Mouse (Mus musculus) stomach, postnatal 0 days (tissue): Measurements from ENCODE around the gene Prdx1. TPM values are rescaled to one million over a fixed set of nuclear protein-coding genes. Genes with fewer than 3 reads are reported as not detected.

Experiments
- ATAC-seq: fragments of 200-750 bp; cut with Nextera tagmentation; 2 replicates; pipeline ENCODE4 v1.8.0; 2017; ENCODE audit not compliant: low FRiP score, low TSS enrichment
- DNase-seq: peaks from one replicate; pipeline ENCODE4 v3.0.0-alpha.2; 2016; ENCODE audit warnings: low spot score
- H3K27ac ChIP-seq: fragments of 300-500 bp; sonication (generic); replicated peaks from 2 replicates; pipeline ENCODE4 v1.5.1; 2014; ENCODE audit warnings: mild to moderate bottlenecking, control low read depth
- H3K27me3 ChIP-seq: fragments of 300-500 bp; sonication (generic); 2 replicates; pipeline ENCODE4 v1.6.1; 2014; ENCODE audit warnings: low read length; ENCODE audit not compliant: control insufficient read depth, insufficient read depth
- H3K36me3 ChIP-seq: fragments of 300-500 bp; sonication (generic); 2 replicates; pipeline ENCODE4 v1.6.1; 2014; ENCODE audit warnings: low read length, mixed read lengths; ENCODE audit not compliant: control insufficient read depth, insufficient read depth
- H3K4me1 ChIP-seq: fragments of 300-500 bp; sonication (generic); replicated peaks from 2 replicates; pipeline ENCODE4 v1.6.1; 2014; ENCODE audit warnings: antibody characterized with exemption; ENCODE audit not compliant: control insufficient read depth, insufficient read depth
- H3K4me2 ChIP-seq: fragments of 300-500 bp; sonication (generic); replicated peaks from 2 replicates; pipeline ENCODE4 v1.6.1; 2014; ENCODE audit warnings: low read depth, mild to moderate bottlenecking, control low read depth, moderate library complexity
- H3K4me3 ChIP-seq: fragments of 300-500 bp; sonication (generic); 2 replicates; pipeline ENCODE4 v1.5.1; 2014; ENCODE audit warnings: low read depth, low read length, control low read depth
- H3K9ac ChIP-seq: fragments of 300-500 bp; sonication (generic); 2 replicates; pipeline ENCODE4 v1.6.1; 2014; ENCODE audit warnings: mild to moderate bottlenecking, low read length, control low read depth, mixed read lengths
- H3K9me3 ChIP-seq: fragments of 300-500 bp; sonication (generic); 2 replicates; pipeline ENCODE4 v1.6.1; 2016; ENCODE audit warnings: low read length; ENCODE audit not compliant: control insufficient read depth
- CTCF ChIP-seq: IDR thresholded peaks from 2 replicates; pipeline ENCODE4 v1.5.1; 2016; ENCODE audit warnings: antibody characterized with exemption, low read depth, mild to moderate bottlenecking, moderate library complexity
- EP300 ChIP-seq: optimal IDR thresholded peaks from 2 replicates; pipeline ENCODE3; 2016; ENCODE audit warnings: antibody characterized with exemption
- WGBS: fragments of 180-500 bp; shearing (Covaris S2); extraction: QIAGEN DNeasy Blood & Tissue Kit; methylation state at CpG from one replicate; pipeline ENCODE4 v1.1.7; 2014; 5-methylcytosine and 5-hydroxymethylcytosine counted together
- polyA plus RNA-seq: library from polyadenylated mRNA; unstranded; fragments of >200 nt; fragmentation: Nextera tagmentation; extraction: Ambion mirVana; gene quantifications from 2 replicates; pipeline ENCODE4 v1.2.1, GENCODE M21; 2015

Prdx1 gene
- polyA plus RNA-seq, 1 experiment from 2014 or later, result 2,021 TPM

GRCm38 (mm10) chr4:116731077-116731476 is 45.7 kb downstream of the Prdx1 start:
- no peak for DNase-seq
- H3K4me1 ChIP-seq, result no peaks in the 10 kb centered on the region
- H3K9me3 ChIP-seq, result no peaks in the 10 kb centered on the region
- H3K9ac ChIP-seq, result no peak overlapping the region
- H3K27me3 ChIP-seq, result no peaks in the 10 kb centered on the region
- no peak for TF ChIP-seq CTCF
- no peak for TF ChIP-seq EP300
- no peak for ATAC-seq
- H3K36me3 ChIP-seq, result no peaks in the 10 kb centered on the region
- no peak overlapping the region for H3K27ac ChIP-seq
- WGBS, result 72% methylated on average over 9 of the region's 9 CpGs
- H3K4me2 ChIP-seq, result no peak overlapping the region
- H3K4me3 ChIP-seq, result no peak overlapping the region

DNA sequence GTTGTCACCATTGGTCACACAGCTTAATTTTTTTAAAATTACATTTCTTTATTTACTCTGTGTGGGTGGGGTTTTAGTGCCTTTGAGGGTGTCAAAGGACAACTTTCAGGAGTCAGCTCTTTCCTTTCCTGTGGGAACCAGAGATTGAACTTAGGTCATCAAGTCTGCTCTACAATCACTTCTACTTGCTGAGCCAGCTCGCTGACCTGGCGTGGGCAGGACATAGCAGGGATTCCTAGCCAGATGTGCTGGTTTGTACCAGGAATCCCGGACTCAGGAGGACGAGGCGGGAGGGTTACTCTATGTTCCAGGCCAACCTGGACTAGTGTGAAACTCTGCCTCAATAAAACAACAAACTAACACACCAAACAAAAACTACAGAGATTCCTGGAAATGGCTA is 47.0 kb downstream of the Prdx1 start:
- no peak for DNase-seq
- Histone ChIP-seq H3K4me1 (no peaks in the 10 kb centered on the region), H3K9me3 (no peaks in the 10 kb centered on the region), H3K9ac (no peak overlapping the region), H3K36me3 (no peaks in the 10 kb centered on the region), H3K4me3 (no peak overlapping the region), H3K4me2 (no peak overlapping the region), H3K27me3 (no peaks in the 10 kb centered on the region), H3K27ac (no peak overlapping the region)
- ATAC-seq, result no peak
- 69% methylated on average over 5 of the region's 5 CpGs for WGBS
- no peak for TF ChIP-seq CTCF
- TF ChIP-seq EP300, result no peak

DNA sequence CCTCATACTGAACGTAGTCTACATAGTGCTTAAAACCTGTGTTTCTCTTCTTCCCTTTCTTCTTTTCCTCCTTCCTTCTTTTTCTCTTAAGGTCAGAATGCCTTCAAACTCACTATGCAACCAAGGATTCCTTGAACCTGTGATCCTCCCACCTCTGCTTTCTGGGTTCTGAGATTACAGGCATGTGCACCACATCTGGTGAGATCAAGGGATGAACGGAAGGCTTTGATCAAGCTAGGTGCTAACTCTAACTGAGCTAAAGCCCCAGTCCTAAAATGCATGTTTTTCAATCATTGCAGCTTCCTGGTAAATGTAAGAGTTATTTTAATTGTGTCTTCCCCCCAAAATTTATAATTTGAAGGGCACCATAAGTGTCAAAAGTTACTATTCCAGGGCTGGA is 49.7 kb downstream of the Prdx1 start:
- H3K4me3 ChIP-seq, result no peak overlapping the region
- no peaks in the 10 kb centered on the region for H3K27me3 ChIP-seq
- no peak overlapping the region for H3K9ac ChIP-seq
- no peak overlapping the region for H3K27ac ChIP-seq
- TF ChIP-seq EP300 (no peak), CTCF (no peak)
- no peaks in the 10 kb centered on the region for H3K9me3 ChIP-seq
- DNase-seq, result no peak
- 64% methylated on average over 2 of the region's 2 CpGs for WGBS
- no peak overlapping the region for H3K4me2 ChIP-seq
- no peaks in the 10 kb centered on the region for H3K4me1 ChIP-seq
- no peak for ATAC-seq
- H3K36me3 ChIP-seq, result no peaks in the 10 kb centered on the region

DNA sequence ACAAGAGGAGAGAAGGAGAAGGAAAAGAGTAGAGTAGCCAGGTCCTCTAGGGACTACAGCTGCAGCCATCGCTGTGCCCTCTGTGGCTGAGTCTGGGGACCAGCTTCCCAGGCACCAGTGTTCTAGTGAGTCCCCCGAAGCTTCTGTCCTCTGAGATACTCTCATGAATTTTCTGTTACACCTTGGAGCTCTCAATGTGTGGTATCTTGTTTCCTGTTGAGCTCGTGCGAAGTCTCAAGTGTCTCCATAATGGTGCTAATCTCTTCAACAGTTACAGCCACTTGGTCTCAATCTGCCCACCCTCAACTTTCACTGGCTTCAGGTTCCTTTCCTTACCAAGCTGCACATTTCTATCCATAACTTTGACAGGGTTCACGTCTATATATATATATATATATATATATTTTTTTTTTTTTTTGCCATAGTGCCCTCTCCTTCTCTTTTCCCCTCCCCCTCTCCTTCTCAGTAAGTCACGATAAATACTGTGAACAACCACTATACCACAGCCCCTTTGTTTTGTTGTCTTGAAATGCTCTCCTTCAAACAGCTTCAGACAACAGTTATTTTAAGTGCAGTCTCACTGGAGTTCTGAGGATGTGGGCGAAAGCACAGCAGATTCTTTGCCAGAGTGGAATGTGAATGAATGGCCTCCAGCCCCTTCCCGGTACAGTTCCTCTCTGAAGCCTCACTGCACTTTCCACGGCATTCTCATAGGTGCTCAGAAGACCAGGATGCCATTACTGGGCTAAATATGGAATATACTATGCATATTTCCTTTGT is 53.8 kb downstream of the Prdx1 start:
- H3K4me3 ChIP-seq, result no peak overlapping the region
- TF ChIP-seq EP300, result no peak
- TF ChIP-seq CTCF, result no peak
- ATAC-seq (no peak), DNase-seq (no peak)
- 75% methylated on average over 9 of the region's 9 CpGs for WGBS
- no peaks in the 10 kb centered on the region for H3K9me3 ChIP-seq
- no peak overlapping the region for H3K4me2 ChIP-seq
- no peaks in the 10 kb centered on the region for H3K36me3 ChIP-seq
- H3K27me3 ChIP-seq, result no peaks in the 10 kb centered on the region
- no peak overlapping the region for H3K27ac ChIP-seq
- H3K9ac ChIP-seq, result no peak overlapping the region
- H3K4me1 ChIP-seq, result no peaks in the 10 kb centered on the region

DNA sequence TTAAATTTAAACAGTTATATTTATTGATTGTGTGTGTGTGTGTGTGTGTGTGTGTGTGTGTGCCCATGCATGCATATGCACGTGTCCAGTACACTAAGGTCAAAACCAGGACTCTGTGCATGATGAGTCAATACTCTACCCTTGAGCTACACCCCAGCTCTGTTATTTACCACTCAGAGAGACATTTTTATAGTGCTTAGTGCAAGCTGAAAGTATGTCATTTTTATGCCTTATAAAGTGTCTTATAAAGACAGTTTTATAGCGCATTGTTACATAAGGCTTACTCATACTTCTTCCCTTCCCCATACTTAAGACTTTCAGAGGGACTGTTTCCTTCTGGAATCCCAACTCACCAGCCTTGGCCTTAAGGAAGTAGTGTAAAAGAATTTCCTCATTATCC is 64.4 kb downstream of the Prdx1 start:
- no peak overlapping the region for H3K4me3 ChIP-seq
- TF ChIP-seq EP300 (no peak), CTCF (no peak)
- ATAC-seq, result no peak
- DNase-seq, result no peak
- H3K9ac ChIP-seq, result no peak overlapping the region
- no peak overlapping the region for H3K4me2 ChIP-seq
- H3K27me3 ChIP-seq, result no peaks in the 10 kb centered on the region
- no peaks in the 10 kb centered on the region for H3K4me1 ChIP-seq
- no peaks in the 10 kb centered on the region for H3K36me3 ChIP-seq
- 83% methylated on average over 2 of the region's 2 CpGs for WGBS
- no peaks in the 10 kb centered on the region for H3K9me3 ChIP-seq
- H3K27ac ChIP-seq, result no peak overlapping the region

Other genes starting within 250 kb of the Prdx1 start
- gene Mast2, start 221.4 kb upstream of the Prdx1 start, polyA plus RNA-seq, result 5.0 and 5.1 TPM in 2 replicates
- gene Ipp, start 178.0 kb upstream of the Prdx1 start, polyA plus RNA-seq, result 8.2 and 8.4 TPM in 2 replicates
- gene Tmem69, start 129.6 kb upstream of the Prdx1 start, polyA plus RNA-seq, result 15.7 and 16.6 TPM in 2 replicates
- gene Gpbp1l1, start 127.9 kb upstream of the Prdx1 start, polyA plus RNA-seq, result 22.4 and 23.6 TPM in 2 replicates
- gene Ccdc17, start 88.9 kb upstream of the Prdx1 start, polyA plus RNA-seq, result 4.7 and 5.3 TPM in 2 replicates
- gene Nasp, start 57.6 kb upstream of the Prdx1 start, polyA plus RNA-seq, result 32.9 TPM in 2 replicates
- 755 and 765 TPM in 2 replicates for gene Akr1a1, start 33.9 kb upstream of the Prdx1 start, polyA plus RNA-seq
- 9.8 and 11.8 TPM in 2 replicates for gene Mmachc, start 22.9 kb downstream of the Prdx1 start, polyA plus RNA-seq
- 9.8 and 11.0 TPM in 2 replicates for gene Ccdc163, start 23.0 kb downstream of the Prdx1 start, polyA plus RNA-seq
- gene Tesk2, start 35.4 kb downstream of the Prdx1 start, polyA plus RNA-seq, result 2.3 and 2.6 TPM in 2 replicates
- gene Toe1, start 122.1 kb downstream of the Prdx1 start, polyA plus RNA-seq, result 16.0 and 17.3 TPM in 2 replicates
- gene Mutyh, start 122.2 kb downstream of the Prdx1 start, polyA plus RNA-seq, result 3.1 and 3.9 TPM in 2 replicates
- 0.51 and 0.85 TPM in 2 replicates for gene Hpdl, start 136.2 kb downstream of the Prdx1 start, polyA plus RNA-seq
- 0.04 and 0.06 TPM in 2 replicates for gene Zswim5, start 191.8 kb downstream of the Prdx1 start, polyA plus RNA-seq